Mouse (Mus musculus): ENCODE measurements around the gene Atxn7l1. TPM values are rescaled to one million over a fixed set of nuclear protein-coding genes. Genes with fewer than 3 reads are reported as not detected.

The Atxn7l1 gene
- polyA plus RNA-seq, 1 experiment = 3.9 TPM

DNA sequence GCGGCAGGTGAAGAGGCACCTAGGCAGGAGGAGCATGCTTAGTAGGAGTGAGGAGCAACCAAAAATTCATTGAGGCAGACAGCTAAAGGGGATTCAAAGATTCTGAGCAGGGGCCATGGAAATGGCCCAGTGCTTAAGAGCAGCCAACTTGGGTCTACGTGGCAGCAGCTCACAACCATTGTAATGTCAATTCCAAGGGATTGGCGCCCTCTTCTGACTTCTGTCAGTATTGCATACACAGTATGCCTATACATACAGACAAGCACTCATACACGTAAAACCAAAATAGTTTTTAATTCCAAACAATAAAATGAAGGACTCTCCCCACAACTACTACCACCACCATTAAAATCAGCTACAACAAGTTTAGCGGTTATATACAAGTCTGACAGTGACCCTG lies 122.2 kb downstream of the Atxn7l1 start:
- peaks cover 5% of the 10 kb centered on the region; the same call in 1 of the 2 replicates for H3K36me3 ChIP-seq (ENCODE audit: control insufficient read depth)
- H3K27me3 ChIP-seq (ENCODE audit: control insufficient read depth) = no peaks in the 10 kb centered on the region
- H3K9me3 ChIP-seq (ENCODE audit: control insufficient read depth, low read length) = no peaks in the 10 kb centered on the region
- no peak for TF ChIP-seq GATA1 (IDR thresholded peaks at IDR 0.05; ENCODE audit: low read length)
- no peak for TF ChIP-seq TAL1 (IDR thresholded peaks at IDR 0.05; ENCODE audit: low read length)
- H3K4me3 ChIP-seq (replicated peaks) = no peak overlapping the region
- H3K4me1 ChIP-seq (ENCODE audit: control insufficient read depth) = no peaks in the 10 kb centered on the region; the same call in 1 of the 2 replicates

DNA sequence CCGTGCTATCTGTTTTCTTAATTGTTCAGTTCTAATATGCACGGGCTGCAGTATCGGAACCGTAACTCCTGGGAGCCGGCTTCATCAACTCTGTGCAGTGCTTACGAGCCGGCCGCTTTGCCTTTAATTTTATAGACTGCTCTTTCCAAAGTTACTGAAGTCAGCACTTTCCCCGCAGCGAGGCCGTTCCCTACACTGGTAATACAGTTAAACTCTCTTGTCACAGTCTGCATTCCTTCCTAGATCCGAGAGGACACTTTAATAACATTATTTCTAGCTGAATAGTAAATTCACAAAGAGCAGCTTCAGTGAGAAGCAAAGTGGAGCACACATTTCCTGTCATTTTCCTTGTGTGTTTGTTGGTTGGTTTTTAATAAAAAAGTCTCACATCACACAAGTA lies 124.4 kb downstream of the Atxn7l1 start:
- Histone ChIP-seq H3K9me3 (ENCODE audit: control insufficient read depth, low read length) (no peaks in the 10 kb centered on the region), H3K4me3 (replicated peaks) (no peak overlapping the region), H3K4me1 (ENCODE audit: control insufficient read depth) (no peaks in the 10 kb centered on the region), H3K36me3 (ENCODE audit: control insufficient read depth) (no peaks in the 10 kb centered on the region), H3K27me3 (ENCODE audit: control insufficient read depth) (no peaks in the 10 kb centered on the region)
- TF ChIP-seq GATA1 (IDR thresholded peaks at IDR 0.05; ENCODE audit: low read length) (no peak), TAL1 (IDR thresholded peaks at IDR 0.05; ENCODE audit: low read length) (no peak)

DNA sequence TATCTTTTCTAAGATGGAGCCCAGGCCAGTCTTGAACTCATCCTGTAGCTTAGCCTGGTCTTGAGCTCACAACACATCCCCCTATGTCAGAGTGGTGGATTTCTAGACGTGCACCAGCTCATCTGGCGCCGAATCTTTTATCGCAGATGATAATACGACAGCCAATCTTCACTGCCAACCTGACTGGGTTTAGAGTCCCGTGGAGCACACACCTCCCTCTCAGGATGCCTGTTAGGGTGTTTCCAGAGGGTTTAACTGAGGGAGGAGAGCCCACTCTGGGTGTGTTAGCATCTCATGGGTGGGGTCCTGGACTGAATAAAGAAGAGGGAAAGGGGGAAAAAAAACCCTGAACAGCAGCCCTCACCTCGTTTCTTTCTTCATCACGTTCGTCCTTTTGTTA lies 124.9 kb downstream of the Atxn7l1 start:
- Histone ChIP-seq H3K9me3 (ENCODE audit: control insufficient read depth, low read length) (no peaks in the 10 kb centered on the region), H3K4me3 (replicated peaks) (no peak overlapping the region), H3K36me3 (ENCODE audit: control insufficient read depth) (no peaks in the 10 kb centered on the region), H3K4me1 (ENCODE audit: control insufficient read depth) (no peaks in the 10 kb centered on the region; the same call in 1 of the 2 replicates), H3K27me3 (ENCODE audit: control insufficient read depth) (no peaks in the 10 kb centered on the region)
- TF ChIP-seq TAL1 (IDR thresholded peaks at IDR 0.05; ENCODE audit: low read length) = no peak
- no peak for TF ChIP-seq GATA1 (IDR thresholded peaks at IDR 0.05; ENCODE audit: low read length)

DNA sequence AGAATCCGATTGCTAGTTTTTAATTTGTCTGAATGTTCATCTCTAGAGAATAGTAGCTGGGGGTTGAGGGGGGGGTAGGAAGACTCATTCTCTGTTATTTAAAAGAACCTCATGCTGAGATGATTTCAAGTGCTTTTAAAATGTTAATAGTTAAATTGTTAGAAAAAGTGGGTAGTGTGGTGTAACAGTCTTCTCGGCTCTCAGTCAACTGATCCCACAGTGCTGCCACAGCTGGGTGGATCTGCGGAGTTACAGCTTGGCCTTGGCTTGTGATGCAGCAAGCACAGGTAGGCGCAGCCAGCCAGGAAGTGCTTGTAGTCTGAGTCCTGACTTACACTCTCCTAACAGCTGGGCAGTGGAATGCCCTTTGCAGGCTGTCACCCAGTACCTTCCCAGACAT lies 125.7 kb downstream of the Atxn7l1 start:
- Histone ChIP-seq H3K36me3 (ENCODE audit: control insufficient read depth) (no peaks in the 10 kb centered on the region), H3K4me3 (replicated peaks) (no peak overlapping the region), H3K4me1 (ENCODE audit: control insufficient read depth) (no peaks in the 10 kb centered on the region; the same call in 1 of the 2 replicates), H3K27me3 (ENCODE audit: control insufficient read depth) (no peaks in the 10 kb centered on the region), H3K9me3 (ENCODE audit: control insufficient read depth, low read length) (no peaks in the 10 kb centered on the region)
- TF ChIP-seq TAL1 (IDR thresholded peaks at IDR 0.05; ENCODE audit: low read length) = no peak
- TF ChIP-seq GATA1 (IDR thresholded peaks at IDR 0.05; ENCODE audit: low read length) = no peak

DNA sequence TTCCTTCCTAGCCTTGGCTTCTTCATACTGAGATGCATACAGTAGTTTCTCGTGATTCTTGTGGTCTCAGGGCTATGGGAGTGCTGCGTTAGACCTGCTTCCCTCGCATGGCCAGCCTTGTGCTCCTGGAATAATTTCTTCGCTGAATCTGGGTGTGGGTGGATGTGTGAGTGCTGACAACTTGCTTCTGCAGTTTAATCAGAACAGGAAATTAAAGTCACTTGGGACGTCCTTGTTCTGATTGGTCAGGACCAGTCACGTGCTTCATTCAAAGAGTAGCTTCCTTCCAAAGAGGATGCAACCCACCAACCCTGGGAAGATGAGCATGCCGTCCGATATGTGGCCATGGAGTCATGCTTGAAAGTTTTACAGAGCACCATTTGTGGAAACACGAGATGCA lies 126.2 kb downstream of the Atxn7l1 start:
- Histone ChIP-seq H3K27me3 (ENCODE audit: control insufficient read depth) (no peaks in the 10 kb centered on the region), H3K4me1 (ENCODE audit: control insufficient read depth) (peaks cover 1% of the 10 kb centered on the region), H3K9me3 (ENCODE audit: control insufficient read depth, low read length) (no peaks in the 10 kb centered on the region), H3K36me3 (ENCODE audit: control insufficient read depth) (no peaks in the 10 kb centered on the region; the same call in 1 of the 2 replicates), H3K4me3 (replicated peaks) (no peak overlapping the region)
- TF ChIP-seq GATA1 (IDR thresholded peaks at IDR 0.05; ENCODE audit: low read length) (no peak), TAL1 (IDR thresholded peaks at IDR 0.05; ENCODE audit: low read length) (no peak)

DNA sequence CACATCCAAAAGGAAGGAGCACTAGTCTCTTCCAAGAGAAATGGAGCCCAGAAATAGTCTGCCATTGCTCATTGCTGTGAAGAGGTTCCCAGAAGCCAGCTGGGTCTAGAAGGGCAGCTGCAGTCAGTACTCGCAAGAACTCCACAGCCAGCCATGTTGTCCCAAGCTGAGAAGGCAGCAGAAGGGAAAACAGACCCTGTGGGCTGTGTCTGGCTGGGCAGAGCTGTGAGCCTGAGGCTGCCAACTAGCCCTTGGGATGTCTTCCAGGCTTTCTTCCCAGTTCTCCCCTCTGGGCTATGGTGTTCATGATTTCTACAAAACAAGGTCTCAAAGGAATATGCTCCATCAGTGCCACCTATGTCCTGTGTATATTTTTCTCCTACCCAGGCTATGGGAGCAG lies 128.5 kb downstream of the Atxn7l1 start:
- Histone ChIP-seq H3K27me3 (ENCODE audit: control insufficient read depth) (no peaks in the 10 kb centered on the region), H3K4me1 (ENCODE audit: control insufficient read depth) (peaks cover 3% of the 10 kb centered on the region), H3K9me3 (ENCODE audit: control insufficient read depth, low read length) (no peaks in the 10 kb centered on the region), H3K36me3 (ENCODE audit: control insufficient read depth) (peaks cover 2% of the 10 kb centered on the region; the same call in 1 of the 2 replicates), H3K4me3 (replicated peaks) (no peak overlapping the region)
- TF ChIP-seq GATA1 (IDR thresholded peaks at IDR 0.05; ENCODE audit: low read length) (no peak), TAL1 (IDR thresholded peaks at IDR 0.05; ENCODE audit: low read length) (no peak)

DNA sequence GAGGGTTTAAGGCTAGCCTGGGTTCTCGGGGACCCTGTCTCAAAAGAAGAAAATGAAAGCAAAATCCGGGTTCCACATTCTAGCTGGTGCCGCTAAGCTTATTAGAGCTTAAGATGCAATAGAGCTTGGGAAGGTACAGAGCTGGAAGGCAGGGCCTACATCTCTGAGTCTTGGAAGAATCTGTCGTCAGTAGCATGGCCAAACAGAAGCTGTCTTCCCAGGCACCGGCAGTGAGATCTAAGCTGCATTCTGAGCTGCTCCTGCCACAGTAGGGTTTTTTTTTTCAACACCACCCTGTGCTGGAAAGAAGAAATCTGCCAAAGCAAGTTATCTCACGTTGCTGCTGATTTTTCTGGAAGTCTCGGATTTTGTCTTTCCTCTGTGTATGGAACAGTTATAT lies 129.9 kb downstream of the Atxn7l1 start:
- H3K27me3 ChIP-seq (ENCODE audit: control insufficient read depth) = no peaks in the 10 kb centered on the region
- no peak overlapping the region for H3K4me3 ChIP-seq (replicated peaks)
- TF ChIP-seq GATA1 (IDR thresholded peaks at IDR 0.05; ENCODE audit: low read length) (no peak), TAL1 (IDR thresholded peaks at IDR 0.05; ENCODE audit: low read length) (no peak)
- H3K9me3 ChIP-seq (ENCODE audit: control insufficient read depth, low read length) = no peaks in the 10 kb centered on the region
- H3K4me1 ChIP-seq (ENCODE audit: control insufficient read depth) = peaks cover 3% of the 10 kb centered on the region
- peaks cover 2% of the 10 kb centered on the region; the same call in 1 of the 2 replicates for H3K36me3 ChIP-seq (ENCODE audit: control insufficient read depth)

DNA sequence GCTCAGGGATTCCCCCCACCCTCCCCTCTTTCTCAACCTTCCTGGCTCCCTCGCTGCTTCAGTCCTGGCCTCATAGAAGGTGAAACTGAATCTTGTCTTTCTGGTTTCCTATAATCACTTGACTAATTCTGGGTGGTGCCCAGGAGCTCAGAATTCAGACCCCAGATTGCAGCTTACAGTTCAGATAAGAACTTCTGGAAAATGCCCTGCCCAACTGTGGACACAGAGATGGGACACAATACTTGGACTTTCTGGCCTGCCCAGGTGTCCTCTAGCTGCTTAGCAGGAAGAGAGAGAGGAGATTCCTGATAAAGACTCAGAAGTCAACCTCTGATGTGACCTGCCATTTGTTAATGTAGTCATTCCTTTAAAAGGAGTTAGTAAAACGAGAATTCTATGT lies 131.7 kb downstream of the Atxn7l1 start:
- Histone ChIP-seq H3K4me3 (replicated peaks) (no peak overlapping the region), H3K27me3 (ENCODE audit: control insufficient read depth) (no peaks in the 10 kb centered on the region), H3K4me1 (ENCODE audit: control insufficient read depth) (peaks cover 3% of the 10 kb centered on the region), H3K9me3 (ENCODE audit: control insufficient read depth, low read length) (no peaks in the 10 kb centered on the region), H3K36me3 (ENCODE audit: control insufficient read depth) (peaks cover 2% of the 10 kb centered on the region; the same call in 1 of the 2 replicates)
- TF ChIP-seq TAL1 (IDR thresholded peaks at IDR 0.05; ENCODE audit: low read length) (no peak), GATA1 (IDR thresholded peaks at IDR 0.05; ENCODE audit: low read length) (no peak)

DNA sequence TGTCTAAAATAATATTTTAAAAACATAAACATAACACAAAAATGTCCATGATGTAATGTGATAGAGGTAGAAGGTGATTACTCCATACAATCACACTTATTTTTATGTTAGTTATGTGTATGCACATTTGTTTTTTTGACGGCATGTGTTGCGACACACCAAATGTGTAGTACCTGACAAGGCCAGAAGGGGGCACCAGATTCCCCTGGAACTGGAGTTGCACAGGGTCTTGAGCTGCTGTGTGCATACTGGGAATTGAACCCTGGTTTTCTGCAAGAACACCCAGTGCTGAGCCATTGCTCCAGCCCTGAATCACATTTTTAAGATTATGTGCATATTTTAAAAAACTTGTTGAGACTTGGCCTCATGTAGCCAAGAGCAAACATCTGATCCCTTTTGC lies 133.3 kb downstream of the Atxn7l1 start:
- no peaks in the 10 kb centered on the region for H3K9me3 ChIP-seq (ENCODE audit: control insufficient read depth, low read length)

More for the DNA sequence above, 133.3 kb downstream of the Atxn7l1 start:
- Histone ChIP-seq H3K4me3 (replicated peaks) (no peak overlapping the region), H3K27me3 (ENCODE audit: control insufficient read depth) (no peaks in the 10 kb centered on the region), H3K4me1 (ENCODE audit: control insufficient read depth) (peaks cover 3% of the 10 kb centered on the region), H3K36me3 (ENCODE audit: control insufficient read depth) (peaks cover 2% of the 10 kb centered on the region; the same call in 1 of the 2 replicates)
- TF ChIP-seq GATA1 (IDR thresholded peaks at IDR 0.05; ENCODE audit: low read length) = no peak
- no peak for TF ChIP-seq TAL1 (IDR thresholded peaks at IDR 0.05; ENCODE audit: low read length)

All from erythroblast, embryonic 14.5 days (primary cell).